Mouse (Mus musculus): ENCODE data around the gene Slc25a25.

DNA sequence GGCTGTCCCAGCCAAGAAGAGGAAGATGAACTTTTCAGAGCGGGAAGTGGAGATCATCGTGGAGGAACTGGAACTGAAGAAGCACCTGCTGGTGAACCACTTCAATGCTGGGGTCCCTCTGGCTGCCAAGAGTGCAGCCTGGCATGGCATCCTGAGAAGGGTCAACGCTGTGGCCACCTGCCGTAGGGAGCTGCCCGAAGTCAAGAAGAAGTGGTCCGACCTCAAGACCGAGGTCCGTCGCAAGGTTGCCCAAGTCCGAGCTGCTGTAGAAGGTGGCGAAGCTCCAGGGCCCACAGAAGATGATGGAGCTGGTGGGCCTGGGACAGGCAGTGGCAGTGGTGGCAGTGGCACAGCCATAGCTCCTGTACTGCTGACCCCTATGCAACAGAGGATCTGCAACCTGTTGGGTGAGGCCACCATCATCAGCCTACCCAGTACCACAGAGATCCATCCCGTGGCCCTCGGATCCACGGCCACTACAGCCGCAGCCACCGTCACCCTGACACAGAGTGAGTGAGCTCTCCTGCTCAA is 1.3 kb upstream of the Slc25a25 start:
- TF ChIP-seq ZC3H11A (IDR thresholded peaks at IDR 0.05; ENCODE audit: borderline replicate concordance, low read depth, low read length) (no peak), ZNF384 (IDR thresholded peaks at IDR 0.05; ENCODE audit: low read depth, low read length) (no peak), MAFK (IDR thresholded peaks at IDR 0.05; ENCODE audit: insufficient read depth, low read depth, low read length) (no peak), CHD2 (IDR thresholded peaks at IDR 0.05; ENCODE audit: low read depth, low read length) (no peak)

Measured in ES-E14 (cell line).